Mouse (Mus musculus): ENCODE results near the gene 4930415O20Rik. TPM values are rescaled to one million over a fixed set of nuclear protein-coding genes. Genes with fewer than 3 reads are reported as not detected.

The 4930415O20Rik gene
- polyA plus RNA-seq, 1 experiment: not detected

DNA sequence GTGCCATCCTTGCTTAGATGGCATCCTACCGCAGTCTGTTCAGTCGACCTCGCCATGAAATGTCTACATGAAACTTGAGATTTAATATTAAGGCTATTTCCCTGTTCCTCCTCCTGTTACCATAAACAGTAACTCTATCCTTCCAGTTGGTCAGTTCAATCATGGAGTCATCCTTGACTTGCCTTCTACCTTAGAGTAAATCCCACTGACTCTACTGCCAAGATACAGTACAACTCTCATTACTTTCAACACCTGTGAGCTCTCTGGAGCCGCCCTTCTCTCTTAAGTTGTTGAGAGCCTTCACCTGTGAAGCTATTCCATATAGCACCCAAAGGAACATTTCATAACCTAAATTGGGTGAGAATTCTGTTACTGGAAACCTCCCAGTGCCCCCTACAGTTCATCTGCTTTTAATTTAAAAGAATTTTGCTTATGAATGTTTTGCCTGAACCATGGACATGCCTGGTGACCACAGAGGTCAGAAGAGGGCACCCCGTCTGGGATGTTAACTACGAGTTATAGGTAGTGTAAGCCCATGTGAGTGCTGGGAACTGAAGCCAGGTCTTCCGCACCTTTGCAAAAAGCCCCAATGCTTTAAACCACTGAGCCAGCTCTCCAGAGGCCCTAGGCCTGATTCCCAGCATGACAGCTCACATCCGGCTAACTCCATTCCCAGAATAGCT is 33.8 kb upstream of the 4930415O20Rik start:
- H3K27me3 ChIP-seq (replicated peaks): no peaks in the 10 kb centered on the region
- peaks cover 52% of the 10 kb centered on the region for H3K4me1 ChIP-seq
- peaks cover 39% of the 10 kb centered on the region for H3K36me3 ChIP-seq (replicated peaks; ENCODE audit: low read length)
- H3K9me3 ChIP-seq: no peaks in the 10 kb centered on the region
- H3K4me3 ChIP-seq (replicated peaks): no peak overlapping the region
- TF ChIP-seq FLI1 (IDR thresholded peaks at IDR 0.05; ENCODE audit: low read length) (no peak), GATA1 (IDR thresholded peaks at IDR 0.05; ENCODE audit: borderline replicate concordance, low read length) (no peak)

DNA sequence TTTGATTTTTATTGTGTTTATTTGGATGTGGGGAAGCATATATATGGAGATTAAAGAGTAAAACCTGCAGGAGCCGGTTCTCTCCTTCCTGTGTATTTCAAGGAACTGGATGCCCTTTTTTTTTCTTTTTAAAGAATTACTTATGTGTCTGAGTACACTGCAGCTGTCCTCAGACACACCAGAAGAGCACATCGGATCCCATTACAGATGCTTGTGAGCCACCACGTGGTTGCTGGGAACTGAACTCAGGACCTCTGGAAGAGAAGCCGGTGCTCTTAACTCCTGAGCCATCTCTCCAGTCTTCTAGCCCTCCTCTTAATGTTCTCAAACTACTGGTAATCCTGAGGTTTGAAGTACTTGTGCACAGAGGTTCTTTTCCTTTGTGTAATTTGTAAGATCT is 32.9 kb upstream of the 4930415O20Rik start:
- H3K4me1 ChIP-seq: peaks cover 46% of the 10 kb centered on the region
- no peak overlapping the region for H3K4me3 ChIP-seq (replicated peaks)
- peaks cover 47% of the 10 kb centered on the region for H3K36me3 ChIP-seq (replicated peaks; ENCODE audit: low read length)
- H3K27me3 ChIP-seq (replicated peaks): no peaks in the 10 kb centered on the region
- TF ChIP-seq FLI1 (IDR thresholded peaks at IDR 0.05; ENCODE audit: low read length) (no peak), GATA1 (IDR thresholded peaks at IDR 0.05; ENCODE audit: borderline replicate concordance, low read length) (no peak)
- no peaks in the 10 kb centered on the region for H3K9me3 ChIP-seq

DNA sequence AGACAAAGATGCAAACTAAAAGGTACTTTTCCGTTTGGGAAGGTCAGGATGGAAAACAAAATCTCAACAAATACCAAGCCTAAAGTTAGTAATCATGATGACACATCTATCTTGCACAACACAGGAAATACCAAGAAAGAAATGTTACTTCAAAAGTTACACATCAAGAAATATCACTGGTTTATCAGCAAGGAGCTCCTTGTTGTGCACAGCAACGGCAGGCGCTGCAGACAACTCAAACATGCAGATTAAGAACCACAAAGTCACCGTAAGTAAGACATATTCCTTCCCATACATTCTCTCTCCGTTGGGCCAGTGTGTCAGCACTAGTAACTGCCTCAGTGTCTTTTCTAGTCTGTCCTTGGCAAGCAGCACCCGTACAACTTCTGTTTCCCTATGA is 29.7 kb upstream of the 4930415O20Rik start:
- peak overlapping the region; percentile 64 for H3K4me3 ChIP-seq (replicated peaks)
- H3K27me3 ChIP-seq (replicated peaks): no peaks in the 10 kb centered on the region
- peaks cover 78% of the 10 kb centered on the region for H3K36me3 ChIP-seq (replicated peaks; ENCODE audit: low read length)
- TF ChIP-seq FLI1 (IDR thresholded peaks at IDR 0.05; ENCODE audit: low read length) (no peak), GATA1 (IDR thresholded peaks at IDR 0.05; ENCODE audit: borderline replicate concordance, low read length) (no peak)
- no peaks in the 10 kb centered on the region for H3K9me3 ChIP-seq
- H3K4me1 ChIP-seq: peaks cover 53% of the 10 kb centered on the region

- Histone ChIP-seq H3K4me3 (replicated peaks) (no peak overlapping the region), H3K4me1 (peaks cover 30% of the 10 kb centered on the region), H3K36me3 (replicated peaks; ENCODE audit: low read length) (peaks cover 96% of the 10 kb centered on the region), H3K27me3 (replicated peaks) (no peaks in the 10 kb centered on the region), H3K9me3 (no peaks in the 10 kb centered on the region)
- no peak for TF ChIP-seq FLI1 (IDR thresholded peaks at IDR 0.05; ENCODE audit: low read length)
- TF ChIP-seq GATA1 (IDR thresholded peaks at IDR 0.05; ENCODE audit: borderline replicate concordance, low read length): no peak
These were observed 27.5 kb upstream of the 4930415O20Rik start for GRCm38 (mm10) chr15:98543341-98543740.

DNA sequence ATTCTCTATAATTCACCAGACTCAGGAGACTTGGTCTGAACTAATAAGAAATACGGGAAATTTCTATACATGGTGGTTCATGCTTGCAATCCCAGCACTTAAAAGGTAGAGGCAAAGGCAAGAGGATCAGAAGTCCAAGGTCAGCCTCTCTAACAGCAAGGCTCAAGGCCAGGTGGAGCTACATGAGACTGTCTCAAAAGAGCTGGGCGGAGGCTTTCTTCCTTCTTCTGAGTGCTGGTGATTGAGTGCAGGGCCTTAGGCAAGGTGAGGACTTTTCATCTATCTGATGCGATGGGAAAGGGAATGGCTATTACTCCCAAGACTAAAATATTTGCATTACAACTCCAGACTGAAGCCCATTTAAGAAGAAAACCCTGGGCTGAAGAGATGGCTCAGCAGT is 25.7 kb upstream of the 4930415O20Rik start:
- Histone ChIP-seq H3K27me3 (replicated peaks) (no peaks in the 10 kb centered on the region), H3K9me3 (no peaks in the 10 kb centered on the region), H3K4me1 (peaks cover 30% of the 10 kb centered on the region), H3K4me3 (replicated peaks) (no peak overlapping the region), H3K36me3 (replicated peaks; ENCODE audit: low read length) (peaks cover 95% of the 10 kb centered on the region)
- TF ChIP-seq FLI1 (IDR thresholded peaks at IDR 0.05; ENCODE audit: low read length): no peak
- TF ChIP-seq GATA1 (IDR thresholded peaks at IDR 0.05; ENCODE audit: borderline replicate concordance, low read length): no peak

DNA sequence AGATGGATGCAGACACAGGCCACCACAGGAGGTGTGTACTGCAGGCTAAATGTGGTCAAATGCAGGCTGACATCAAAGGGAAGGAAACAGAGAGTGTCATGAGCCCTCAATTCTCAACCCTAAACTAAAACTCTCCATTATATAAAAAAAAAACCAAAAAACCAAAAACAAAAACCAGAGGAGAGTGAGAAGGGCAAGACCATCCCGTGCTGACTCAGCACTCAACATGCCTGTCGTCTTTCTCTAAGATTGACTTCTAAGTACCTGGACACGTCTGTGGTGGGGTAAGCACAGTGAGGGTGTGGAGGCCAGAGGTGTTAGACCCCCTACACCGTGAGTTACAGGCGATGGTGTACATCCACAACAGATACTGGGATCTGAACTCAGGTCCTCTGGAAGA is 24.0 kb upstream of the 4930415O20Rik start:
- no peak overlapping the region for H3K4me3 ChIP-seq (replicated peaks)
- peaks cover 95% of the 10 kb centered on the region for H3K36me3 ChIP-seq (replicated peaks; ENCODE audit: low read length)
- peaks cover 22% of the 10 kb centered on the region for H3K4me1 ChIP-seq
- H3K27me3 ChIP-seq (replicated peaks): no peaks in the 10 kb centered on the region
- no peak for TF ChIP-seq FLI1 (IDR thresholded peaks at IDR 0.05; ENCODE audit: low read length)
- TF ChIP-seq GATA1 (IDR thresholded peaks at IDR 0.05; ENCODE audit: borderline replicate concordance, low read length): no peak
- H3K9me3 ChIP-seq: no peaks in the 10 kb centered on the region

GRCm38 (mm10) chr15:98552758-98553157 is 18.0 kb upstream of the 4930415O20Rik start:
- H3K9me3 ChIP-seq: no peaks in the 10 kb centered on the region

GRCm38 (mm10) chr15:98555881-98556280 is 14.9 kb upstream of the 4930415O20Rik start:
- peaks cover 90% of the 10 kb centered on the region for H3K36me3 ChIP-seq (replicated peaks; ENCODE audit: low read length)
- H3K9me3 ChIP-seq: no peaks in the 10 kb centered on the region
- H3K4me3 ChIP-seq (replicated peaks): no peak overlapping the region
- peaks cover 11% of the 10 kb centered on the region for H3K4me1 ChIP-seq
- no peaks in the 10 kb centered on the region for H3K27me3 ChIP-seq (replicated peaks)
- TF ChIP-seq FLI1 (IDR thresholded peaks at IDR 0.05; ENCODE audit: low read length) (no peak), GATA1 (IDR thresholded peaks at IDR 0.05; ENCODE audit: borderline replicate concordance, low read length) (no peak)

More at GRCm38 (mm10) chr15:98552758-98553157, 18.0 kb upstream of the 4930415O20Rik start:
- Histone ChIP-seq H3K4me1 (peaks cover 11% of the 10 kb centered on the region), H3K27me3 (replicated peaks) (no peaks in the 10 kb centered on the region), H3K4me3 (replicated peaks) (no peak overlapping the region), H3K36me3 (replicated peaks; ENCODE audit: low read length) (peaks cover 90% of the 10 kb centered on the region)
- TF ChIP-seq GATA1 (IDR thresholded peaks at IDR 0.05; ENCODE audit: borderline replicate concordance, low read length): no peak
- TF ChIP-seq FLI1 (IDR thresholded peaks at IDR 0.05; ENCODE audit: low read length): no peak

DNA sequence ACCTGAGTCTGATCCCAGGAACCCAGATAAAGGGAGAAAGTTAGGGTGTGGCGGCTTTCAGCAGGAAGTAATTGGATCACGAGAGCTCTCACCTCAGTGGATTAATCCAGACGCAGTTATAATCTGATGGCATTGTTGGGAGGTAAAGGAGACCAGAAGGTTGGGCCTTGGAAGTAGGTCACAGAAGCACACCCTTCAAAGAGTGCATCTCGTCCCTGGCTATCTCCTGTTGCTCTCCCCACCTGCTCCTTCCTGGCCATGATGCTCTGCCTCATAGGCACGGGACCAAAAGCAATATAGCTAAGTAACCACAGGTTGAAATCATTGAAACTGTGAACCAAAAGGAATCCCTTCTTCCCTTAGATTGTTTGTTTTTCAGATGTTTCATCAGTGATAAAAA is 13.6 kb upstream of the 4930415O20Rik start:
- Histone ChIP-seq H3K4me3 (replicated peaks) (no peak overlapping the region), H3K4me1 (peaks cover 13% of the 10 kb centered on the region), H3K9me3 (no peaks in the 10 kb centered on the region), H3K36me3 (replicated peaks; ENCODE audit: low read length) (peaks cover 86% of the 10 kb centered on the region), H3K27me3 (replicated peaks) (no peaks in the 10 kb centered on the region)
- TF ChIP-seq GATA1 (IDR thresholded peaks at IDR 0.05; ENCODE audit: borderline replicate concordance, low read length) (no peak), FLI1 (IDR thresholded peaks at IDR 0.05; ENCODE audit: low read length) (no peak)

GRCm38 (mm10) chr15:98566973-98567277 is 3.9 kb upstream of the 4930415O20Rik start:
- H3K36me3 ChIP-seq (replicated peaks; ENCODE audit: low read length): peaks cover 45% of the 10 kb centered on the region
- no peak for TF ChIP-seq FLI1 (IDR thresholded peaks at IDR 0.05; ENCODE audit: low read length)
- TF ChIP-seq GATA1 (IDR thresholded peaks at IDR 0.05; ENCODE audit: borderline replicate concordance, low read length): no peak
- no peaks in the 10 kb centered on the region for H3K9me3 ChIP-seq
- no peaks in the 10 kb centered on the region for H3K27me3 ChIP-seq (replicated peaks)
- H3K4me3 ChIP-seq (replicated peaks): peak overlapping the region; percentile 98
- peaks cover 62% of the 10 kb centered on the region for H3K4me1 ChIP-seq
